Mouse (Mus musculus) hindbrain, embryonic 16.5 days (tissue): ENCODE results near the gene Zfp541. TPM values are rescaled to one million over a fixed set of nuclear protein-coding genes. Genes with fewer than 3 reads are reported as not detected.

ENCODE experiments used
- ATAC-seq: fragments of 200-750 bp; cut with Nextera tagmentation; 2 replicates; pipeline ENCODE4 v1.8.0; 2017; ENCODE audit warnings: moderate TSS enrichment, moderate library complexity
- H3K27ac ChIP-seq: fragments of 300-500 bp; sonication (generic); 2 replicates; pipeline ENCODE4 v1.5.1; 2014; ENCODE audit warnings: low read depth, mild to moderate bottlenecking, control low read depth, low read length, moderate library complexity
- H3K27me3 ChIP-seq: fragments of 300-500 bp; sonication (generic); replicated peaks from 2 replicates; pipeline ENCODE4 v1.6.1; 2014; ENCODE audit warnings: low read length; ENCODE audit not compliant: control insufficient read depth, insufficient read depth
- H3K36me3 ChIP-seq: fragments of 300-500 bp; sonication (generic); 2 replicates; pipeline ENCODE4 v1.6.1; 2014; ENCODE audit warnings: mild to moderate bottlenecking, low read length, moderate library complexity, mixed read lengths; ENCODE audit not compliant: control insufficient read depth, insufficient read depth
- H3K4me1 ChIP-seq: fragments of 300-500 bp; sonication (generic); 2 replicates; pipeline ENCODE4 v1.6.1; 2014; ENCODE audit warnings: low read depth, low read length; ENCODE audit not compliant: control insufficient read depth, insufficient read depth
- H3K4me2 ChIP-seq: fragments of 300-500 bp; sonication (generic); 2 replicates; pipeline ENCODE4 v1.6.1; 2014; ENCODE audit warnings: mild to moderate bottlenecking, low read length, control low read depth, moderate library complexity
- H3K4me3 ChIP-seq: fragments of 300-500 bp; sonication (generic); 2 replicates; pipeline ENCODE4 v1.5.1; 2014; ENCODE audit warnings: mild to moderate bottlenecking, low read length, control low read depth, moderate library complexity
- H3K9ac ChIP-seq: fragments of 300-500 bp; sonication (generic); 2 replicates; pipeline ENCODE4 v1.6.1; 2014; ENCODE audit warnings: low read depth, mild to moderate bottlenecking, control low read depth, low read length, moderate library complexity
- H3K9me3 ChIP-seq: fragments of 300-500 bp; sonication (generic); 2 replicates; pipeline ENCODE4 v1.6.1; 2014; ENCODE audit warnings: mild to moderate bottlenecking, low read length, moderate library complexity; ENCODE audit not compliant: control insufficient read depth
- WGBS: fragments of 180-500 bp; shearing (Covaris S2); extraction: QIAGEN DNeasy Blood & Tissue Kit; methylation state at CpG from one replicate; pipeline ENCODE4 v1.1.7; 2014; 5-methylcytosine and 5-hydroxymethylcytosine counted together
- polyA plus RNA-seq: library from polyadenylated mRNA; unstranded; fragments of >200 nt; fragmentation: Nextera tagmentation; extraction: Ambion mirVana; gene quantifications from 2 replicates; pipeline ENCODE4 v1.2.1, GENCODE M21; 2015

Zfp541 gene
- polyA plus RNA-seq, 1 experiment from 2014 or later, result 0.09 TPM

GRCm38 (mm10) chr7:16110158-16110557 lies 48.5 kb downstream of the Zfp541 start:
- Histone ChIP-seq H3K36me3 (peaks cover 42% of the 10 kb centered on the region), H3K4me1 (no peaks in the 10 kb centered on the region), H3K27ac (no peak overlapping the region), H3K4me2 (no peak overlapping the region), H3K4me3 (no peak overlapping the region), H3K9me3 (no peaks in the 10 kb centered on the region), H3K27me3 (no peaks in the 10 kb centered on the region), H3K9ac (no peak overlapping the region)
- no peak for ATAC-seq
- WGBS, result 93% methylated on average over 8 of the region's 8 CpGs

DNA sequence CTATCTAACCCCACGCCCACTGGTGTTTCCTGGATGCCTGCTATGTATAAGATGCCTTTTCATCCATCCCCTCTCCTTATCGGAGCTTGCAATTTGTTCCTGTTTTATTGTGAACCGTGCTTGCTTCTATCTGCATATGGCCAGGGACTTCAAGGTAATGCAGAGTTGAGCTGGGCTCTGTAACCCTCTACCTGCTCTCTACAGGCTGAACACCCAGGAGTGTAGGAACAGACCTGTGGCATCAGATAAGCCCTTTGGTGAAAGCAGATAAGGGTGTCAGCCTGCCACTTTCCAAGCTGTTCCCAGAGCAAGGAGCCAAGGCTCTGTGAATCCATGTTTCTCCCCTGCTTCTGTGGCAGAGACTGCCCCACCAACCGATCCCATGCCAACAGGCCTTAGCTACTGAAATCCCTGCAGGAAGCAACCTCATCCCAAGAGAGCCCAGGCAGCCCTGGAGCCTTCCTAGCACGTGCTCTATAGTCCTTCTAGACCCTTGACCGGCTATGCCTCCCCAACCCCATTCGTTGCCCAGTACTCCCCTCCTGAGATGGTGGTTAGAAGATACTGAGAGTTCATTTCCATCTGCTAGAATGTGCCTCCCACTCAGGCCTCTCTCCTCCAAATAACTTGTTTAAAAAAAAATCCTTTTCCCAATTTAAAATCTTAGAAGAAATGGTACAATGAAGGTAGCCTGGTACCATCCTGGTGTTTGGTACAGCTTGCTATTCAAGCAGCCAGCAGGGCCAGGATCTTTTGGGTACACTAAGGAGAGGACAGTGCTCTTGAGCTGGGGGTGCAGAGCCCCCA lies 49.9 kb downstream of the Zfp541 start:
- ATAC-seq, result no peak
- Histone ChIP-seq H3K27ac (no peak overlapping the region), H3K36me3 (peaks cover 53% of the 10 kb centered on the region), H3K9me3 (no peaks in the 10 kb centered on the region), H3K4me1 (no peaks in the 10 kb centered on the region), H3K4me2 (no peak overlapping the region), H3K4me3 (no peak overlapping the region), H3K27me3 (no peaks in the 10 kb centered on the region), H3K9ac (no peak overlapping the region)
- 93% methylated on average over 7 of the region's 7 CpGs for WGBS

GRCm38 (mm10) chr7:16116418-16116817 lies 54.8 kb downstream of the Zfp541 start:
- Histone ChIP-seq H3K4me2 (no peak overlapping the region), H3K4me3 (no peak overlapping the region), H3K9me3 (no peaks in the 10 kb centered on the region), H3K36me3 (peaks cover 37% of the 10 kb centered on the region), H3K27me3 (no peaks in the 10 kb centered on the region), H3K9ac (no peak overlapping the region), H3K4me1 (peaks cover 10% of the 10 kb centered on the region), H3K27ac (no peak overlapping the region)
- ATAC-seq, result no peak
- 96% methylated on average over 7 of the region's 7 CpGs for WGBS

DNA sequence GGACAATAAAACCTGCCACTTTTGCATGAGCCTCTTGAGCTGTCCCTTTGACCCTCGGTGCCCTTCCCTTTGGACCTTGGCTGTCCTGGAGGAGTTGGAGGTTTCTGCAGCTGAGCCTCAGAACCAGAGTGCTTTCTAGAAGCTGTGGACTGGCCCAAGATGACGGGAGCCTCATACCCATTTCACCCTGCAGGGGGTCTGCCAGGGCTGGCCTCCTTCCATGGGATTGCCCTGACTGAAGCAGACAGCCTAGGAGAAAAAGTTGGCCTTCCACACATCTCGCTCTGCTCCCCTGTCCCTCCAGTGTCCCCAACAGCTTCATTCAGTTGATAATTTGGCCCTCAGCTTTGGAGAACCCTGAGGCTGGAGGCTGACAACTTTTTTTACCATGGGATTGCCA lies 55.5 kb downstream of the Zfp541 start:
- Histone ChIP-seq H3K27me3 (no peaks in the 10 kb centered on the region), H3K4me1 (peaks cover 10% of the 10 kb centered on the region), H3K4me2 (no peak overlapping the region), H3K36me3 (peaks cover 37% of the 10 kb centered on the region), H3K27ac (no peak overlapping the region), H3K9me3 (no peaks in the 10 kb centered on the region), H3K9ac (no peak overlapping the region), H3K4me3 (no peak overlapping the region)
- no peak for ATAC-seq
- WGBS, result 84% methylated on average over 3 of the region's 3 CpGs

DNA sequence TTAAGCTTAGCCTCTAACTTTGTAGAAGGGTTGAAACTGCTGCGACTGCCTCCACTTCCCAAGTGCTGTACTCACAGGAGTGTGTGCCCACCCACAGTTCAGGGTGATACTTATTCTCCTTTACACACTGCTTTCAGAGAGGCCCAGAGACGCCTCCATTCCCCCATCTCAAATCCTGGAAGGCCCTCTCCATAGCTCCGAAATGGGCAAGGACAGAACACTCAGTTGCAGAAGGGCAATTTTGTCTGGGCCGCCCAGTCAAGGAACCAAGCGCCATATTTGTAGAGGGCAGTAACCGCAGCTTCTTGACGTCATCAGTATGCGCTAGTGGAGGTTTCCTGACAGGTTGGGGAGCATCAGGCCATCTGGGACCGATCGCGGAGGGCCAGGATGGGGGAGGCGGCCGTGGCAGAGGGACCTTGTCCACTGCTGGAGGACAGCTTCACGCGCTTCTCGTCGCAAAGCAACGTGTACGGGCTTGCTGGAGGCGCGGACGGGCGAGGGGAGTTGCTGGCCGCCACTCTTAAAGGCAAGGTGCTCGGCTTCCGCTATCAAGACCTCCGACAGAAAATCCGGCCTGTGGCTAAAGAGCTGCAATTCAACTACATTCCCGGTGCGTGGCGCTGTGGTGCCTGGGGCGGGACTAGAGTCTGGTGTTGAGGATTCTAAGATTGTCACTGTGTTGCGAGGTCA lies 58.1 kb downstream of the Zfp541 start, which contains the start of gene Kptn:
TSS of gene Kptn (plus strand) at position 327 of the 693 bp plus-strand sequence.
- H3K27me3 ChIP-seq, result no peaks in the 10 kb centered on the region
- peak; percentile 90 for ATAC-seq
- WGBS, result under 1% methylated on average over 33 of the region's 33 CpGs

DNA sequence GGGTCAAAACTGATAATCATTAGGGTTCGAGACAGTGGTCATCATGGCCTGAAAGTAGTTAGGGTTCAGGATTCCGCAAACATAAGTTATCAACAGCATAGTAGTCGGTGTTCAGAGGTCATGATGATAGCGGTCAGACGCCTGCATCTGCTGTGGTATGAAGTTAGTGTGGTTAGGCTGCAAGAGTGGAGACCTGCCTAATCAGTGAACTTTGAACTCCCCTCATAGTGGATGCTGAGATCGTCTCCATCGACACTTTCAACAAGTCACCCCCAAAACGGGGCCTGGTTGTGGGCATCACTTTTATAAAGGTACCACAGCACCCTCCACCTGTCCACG lies 58.6 kb downstream of the Zfp541 start:
- no peaks in the 10 kb centered on the region for H3K27me3 ChIP-seq
- H3K9ac ChIP-seq, result peak overlapping the region; percentile 94
- peaks cover 17% of the 10 kb centered on the region for H3K36me3 ChIP-seq
- H3K4me1 ChIP-seq, result peaks cover 10% of the 10 kb centered on the region
- peak overlapping the region; percentile 82 for H3K4me3 ChIP-seq
- peak overlapping the region; percentile 77 for H3K4me2 ChIP-seq
- no peaks in the 10 kb centered on the region for H3K9me3 ChIP-seq
- 50% methylated on average over 9 of the region's 9 CpGs for WGBS
- peak overlapping the region; percentile 96 for H3K27ac ChIP-seq
- ATAC-seq, result peak; percentile 34; the same call in 1 of the 2 replicates

More for the DNA sequence above, 58.1 kb downstream of the Zfp541 start, which contains the start of gene Kptn:
- H3K27ac ChIP-seq, result peak within 1 kb of the TSS; percentile 96
- peak within 1 kb of the TSS; percentile 82 for H3K4me3 ChIP-seq
- peaks cover 10% of the 10 kb centered on the region for H3K4me1 ChIP-seq
- H3K36me3 ChIP-seq, result peaks cover 22% of the 10 kb centered on the region
- H3K9me3 ChIP-seq, result no peaks in the 10 kb centered on the region
- H3K4me2 ChIP-seq, result peak within 1 kb of the TSS; percentile 77
- peak within 1 kb of the TSS; percentile 94 for H3K9ac ChIP-seq

- Histone ChIP-seq H3K9me3 (no peaks in the 10 kb centered on the region), H3K4me2 (no peak overlapping the region), H3K9ac (no peak overlapping the region), H3K36me3 (peaks cover 10% of the 10 kb centered on the region), H3K27me3 (no peaks in the 10 kb centered on the region), H3K4me3 (no peak overlapping the region), H3K27ac (no peak overlapping the region), H3K4me1 (peaks cover 19% of the 10 kb centered on the region)
- WGBS, result 80% methylated on average over 9 of the region's 9 CpGs
- no peak for ATAC-seq
Observed at GRCm38 (mm10) chr7:16125829-16126228, 64.2 kb downstream of the Zfp541 start.

- no peaks in the 10 kb centered on the region for H3K27me3 ChIP-seq
- ATAC-seq, result no peak
- 67% methylated on average over 6 of the region's 6 CpGs for WGBS
- H3K4me3 ChIP-seq, result no peak overlapping the region
- H3K36me3 ChIP-seq, result peaks cover 10% of the 10 kb centered on the region
- no peak overlapping the region for H3K9ac ChIP-seq
- no peak overlapping the region for H3K4me2 ChIP-seq
- no peaks in the 10 kb centered on the region for H3K9me3 ChIP-seq
- H3K4me1 ChIP-seq, result peaks cover 36% of the 10 kb centered on the region
- H3K27ac ChIP-seq, result 0 out of 2 replicates have a peak overlapping the region, but pooled peaks have one; percentile 12
Observed at GRCm38 (mm10) chr7:16128344-16128743, 66.7 kb downstream of the Zfp541 start.

DNA sequence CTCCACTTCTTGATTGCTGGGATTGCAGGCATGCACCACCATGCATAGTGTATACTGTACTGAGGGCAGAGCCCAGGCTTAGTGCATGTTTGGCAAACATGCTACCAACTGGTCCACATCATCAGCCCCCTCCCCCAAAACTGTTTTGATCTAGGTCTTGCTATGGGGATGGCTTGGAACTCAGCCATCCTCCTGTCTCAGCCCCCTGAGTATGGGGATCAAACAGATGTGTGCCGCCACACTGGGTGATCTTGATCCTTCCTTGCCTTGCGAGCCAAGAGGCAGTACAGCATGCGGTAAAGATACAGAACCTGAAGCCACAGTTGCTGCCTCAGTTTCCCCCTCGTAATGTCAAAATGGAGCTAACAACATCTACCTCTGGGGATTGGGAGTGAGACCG lies 67.3 kb downstream of the Zfp541 start:
- Histone ChIP-seq H3K9ac (peak overlapping the region; percentile 83), H3K36me3 (peaks cover 10% of the 10 kb centered on the region), H3K4me2 (peak overlapping the region; percentile 77), H3K4me3 (peak overlapping the region; percentile 71), H3K27me3 (no peaks in the 10 kb centered on the region), H3K9me3 (no peaks in the 10 kb centered on the region), H3K27ac (no peak overlapping the region; the same call in 1 of the 2 replicates), H3K4me1 (peaks cover 36% of the 10 kb centered on the region)
- 58% methylated on average over 5 of the region's 5 CpGs for WGBS
- no peak for ATAC-seq
